Mouse (Mus musculus) lung, embryonic 16.5 days (tissue): ENCODE data around the gene Dbh. TPM values are rescaled to one million over a fixed set of nuclear protein-coding genes. Genes with fewer than 3 reads are reported as not detected.

Experiments
- ATAC-seq: fragments of 200-750 bp; cut with Nextera tagmentation; 2 replicates; pipeline ENCODE4 v1.8.0; 2017; ENCODE audit warnings: low read depth, mild to moderate bottlenecking, moderate library complexity
- H3K27ac ChIP-seq: fragments of 300-500 bp; sonication (generic); 2 replicates; pipeline ENCODE4 v1.5.1; 2014; ENCODE audit warnings: mild to moderate bottlenecking, control low read depth, low read length
- H3K27me3 ChIP-seq: fragments of 300-500 bp; sonication (generic); 2 replicates; pipeline ENCODE4 v1.6.1; 2014; ENCODE audit warnings: low read depth, low read length, mixed read lengths; ENCODE audit not compliant: control insufficient read depth, insufficient read depth
- H3K36me3 ChIP-seq: fragments of 300-500 bp; sonication (generic); 2 replicates; pipeline ENCODE4 v1.6.1; 2014; ENCODE audit warnings: low read length; ENCODE audit not compliant: control insufficient read depth, insufficient read depth
- H3K4me1 ChIP-seq: fragments of 300-500 bp; sonication (generic); replicated peaks from 2 replicates; pipeline ENCODE4 v1.6.1; 2014; ENCODE audit warnings: low read length, mixed read lengths; ENCODE audit not compliant: control insufficient read depth, insufficient read depth
- H3K4me2 ChIP-seq: fragments of 300-500 bp; sonication (generic); 2 replicates; pipeline ENCODE4 v1.6.1; 2014; ENCODE audit warnings: low read depth, low read length, control low read depth
- H3K4me3 ChIP-seq: fragments of 300-500 bp; sonication (generic); 2 replicates; pipeline ENCODE4 v1.5.1; 2014; ENCODE audit warnings: mild to moderate bottlenecking, low read length, control low read depth
- H3K9ac ChIP-seq: fragments of 300-500 bp; sonication (generic); 2 replicates; pipeline ENCODE4 v1.6.1; 2014; ENCODE audit warnings: low read length, control low read depth
- H3K9me3 ChIP-seq: fragments of 300-500 bp; sonication (generic); 2 replicates; pipeline ENCODE4 v1.6.1; 2016; ENCODE audit warnings: low read length; ENCODE audit not compliant: control insufficient read depth
- whole genome bisulfite sequencing: fragments of 180-500 bp; shearing (Covaris S2); extraction: QIAGEN DNeasy Blood & Tissue Kit; methylation state at CpG from one replicate; pipeline ENCODE4 v1.1.7; 2014; 5-methylcytosine and 5-hydroxymethylcytosine counted together
- polyA plus RNA-seq: library from polyadenylated mRNA; unstranded; fragments of >200 nt; fragmentation: Nextera tagmentation; extraction: Ambion mirVana; gene quantifications from 2 replicates; pipeline ENCODE4 v1.2.1, GENCODE M21; 2015

Dbh gene
- polyA plus RNA-seq = 0.54 and 0.84 TPM in 2 replicates

DNA sequence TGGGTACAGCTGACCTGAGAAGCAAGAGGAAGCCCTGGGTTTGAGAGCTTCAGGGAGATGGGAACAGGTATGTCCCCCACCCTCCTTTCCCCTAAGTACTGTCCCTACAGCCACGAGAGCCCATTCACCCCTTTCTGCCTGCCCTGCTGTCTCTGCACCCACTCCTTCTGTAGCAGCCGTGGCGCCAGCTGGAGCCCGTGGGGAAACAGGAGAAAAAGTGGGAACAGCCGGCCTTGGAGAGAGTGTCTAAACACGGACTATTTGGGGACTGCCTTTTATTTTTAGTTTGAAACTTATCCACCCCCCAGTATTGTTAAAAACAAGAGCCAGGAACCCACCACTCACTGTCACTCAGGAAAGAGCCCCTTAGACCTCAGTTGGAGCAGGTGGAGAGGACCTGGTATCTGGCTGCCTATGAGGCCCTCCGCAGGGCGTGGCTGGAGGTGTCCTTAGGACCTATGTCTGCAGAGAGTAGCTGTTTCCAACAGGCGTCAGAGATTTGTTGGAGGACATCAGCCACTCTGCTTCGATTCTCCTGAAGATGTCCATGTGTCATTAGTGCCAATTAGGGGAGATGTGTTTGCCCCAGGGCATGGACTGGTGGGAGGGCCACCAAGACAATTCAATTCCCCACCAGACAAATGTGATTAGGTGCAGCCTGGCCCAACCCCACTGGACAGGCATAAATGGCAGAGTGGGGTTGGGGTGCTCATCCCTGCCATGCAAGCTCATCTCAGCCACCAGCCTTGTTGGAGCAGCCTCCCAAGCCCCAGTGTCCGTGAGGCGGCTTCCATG is at the start of gene Dbh:
Dbh (plus strand) TSS at position 438 of the 795 bp plus-strand sequence.
- 70% methylated on average over 12 of the region's 12 CpGs for WGBS
- no peaks in the 10 kb centered on the region for H3K36me3 ChIP-seq
- no peak within 1 kb of the TSS for H3K4me3 ChIP-seq
- H3K4me2 ChIP-seq = no peak within 1 kb of the TSS
- H3K27me3 ChIP-seq = no peaks in the 10 kb centered on the region
- no peak for ATAC-seq
- H3K27ac ChIP-seq = no peak within 1 kb of the TSS
- no peaks in the 10 kb centered on the region for H3K9me3 ChIP-seq
- H3K9ac ChIP-seq = no peak within 1 kb of the TSS
- H3K4me1 ChIP-seq = peaks cover 7% of the 10 kb centered on the region

- H3K27me3 ChIP-seq = no peaks in the 10 kb centered on the region
- H3K9ac ChIP-seq = no peak overlapping the region
- H3K36me3 ChIP-seq = no peaks in the 10 kb centered on the region
- H3K4me2 ChIP-seq = no peak overlapping the region
- no peak overlapping the region for H3K27ac ChIP-seq
- H3K4me1 ChIP-seq = peaks cover 21% of the 10 kb centered on the region
- no peak overlapping the region for H3K4me3 ChIP-seq
- 0 out of 2 replicates have a peak, but pooled peaks have one; percentile 10 for ATAC-seq
- no peaks in the 10 kb centered on the region for H3K9me3 ChIP-seq
- 39% methylated on average over 4 of the region's 4 CpGs for WGBS
These were observed 46.6 kb upstream of the Dbh start for GRCm38 (mm10) chr2:27118452-27118851.

- Histone ChIP-seq H3K36me3 (no peaks in the 10 kb centered on the region), H3K9me3 (no peaks in the 10 kb centered on the region), H3K4me3 (no peak overlapping the region), H3K4me2 (no peak overlapping the region), H3K9ac (no peak overlapping the region), H3K4me1 (peaks cover 21% of the 10 kb centered on the region), H3K27me3 (no peaks in the 10 kb centered on the region), H3K27ac (peak overlapping the region; percentile 60)
- WGBS = 75% methylated on average over 2 of the region's 2 CpGs
- ATAC-seq = 0 out of 2 replicates have a peak, but pooled peaks have one; percentile 2
These were observed 45.3 kb upstream of the Dbh start for GRCm38 (mm10) chr2:27119766-27120165.

DNA sequence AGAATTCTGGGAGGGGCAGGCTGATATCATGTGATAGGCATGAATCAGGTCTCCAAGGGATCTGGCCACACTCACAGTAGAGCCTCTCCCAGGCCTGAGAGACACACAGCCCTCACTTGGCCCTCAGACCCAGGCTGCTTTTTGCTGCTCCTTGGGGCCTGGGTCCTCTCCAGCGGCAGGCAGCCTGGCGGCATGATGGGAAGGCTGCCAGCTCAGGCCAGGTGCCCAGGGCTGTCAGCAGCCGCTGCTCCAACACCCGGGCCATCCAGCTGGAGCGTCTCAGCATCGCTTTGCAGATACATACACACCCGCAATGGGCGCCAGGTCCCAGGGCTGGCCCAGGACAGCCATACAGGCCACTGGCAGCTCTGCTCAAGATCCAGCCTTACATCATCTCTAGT is 44.8 kb upstream of the Dbh start:
- ATAC-seq = peak; percentile 94
- 40% methylated on average over 8 of the region's 8 CpGs for WGBS

GRCm38 (mm10) chr2:27121626-27122355 is 43.2 kb upstream of the Dbh start:
- Histone ChIP-seq H3K4me3 (no peak overlapping the region), H3K27me3 (no peaks in the 10 kb centered on the region), H3K27ac (0 out of 2 replicates have a peak overlapping the region, but pooled peaks have one; percentile 27), H3K4me1 (peaks cover 21% of the 10 kb centered on the region), H3K9me3 (no peaks in the 10 kb centered on the region), H3K9ac (no peak overlapping the region), H3K36me3 (no peaks in the 10 kb centered on the region), H3K4me2 (no peak overlapping the region)
- 21% methylated on average over 8 of the region's 9 CpGs for WGBS
- 0 out of 2 replicates have a peak, but pooled peaks have one; percentile 3 for ATAC-seq

More for the DNA sequence above, 44.8 kb upstream of the Dbh start:
- no peak overlapping the region for H3K9ac ChIP-seq
- no peak overlapping the region for H3K4me2 ChIP-seq
- no peaks in the 10 kb centered on the region for H3K27me3 ChIP-seq
- peak overlapping the region; percentile 68 for H3K27ac ChIP-seq
- H3K4me3 ChIP-seq = no peak overlapping the region
- H3K4me1 ChIP-seq = peaks cover 21% of the 10 kb centered on the region
- H3K36me3 ChIP-seq = no peaks in the 10 kb centered on the region
- no peaks in the 10 kb centered on the region for H3K9me3 ChIP-seq

DNA sequence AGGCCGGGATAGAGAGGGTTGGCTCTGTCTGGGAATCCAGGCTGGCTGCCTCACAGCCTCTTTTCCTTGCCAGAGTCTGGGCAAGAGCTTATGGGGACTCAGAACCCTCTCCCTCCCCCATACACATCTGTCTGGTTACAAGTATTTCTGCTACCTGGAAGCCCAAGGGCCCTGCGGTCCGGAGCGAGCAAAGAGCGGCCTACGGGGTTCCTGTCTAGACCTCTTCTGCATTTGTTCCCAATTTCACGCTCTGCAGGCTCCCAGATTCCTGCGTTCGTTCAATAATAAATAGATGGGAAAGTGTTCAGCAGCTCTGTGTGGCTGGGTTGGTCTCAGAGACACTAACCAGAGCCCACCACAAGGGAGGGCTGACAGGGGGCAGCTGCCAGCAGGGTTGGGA is 42.5 kb upstream of the Dbh start:
- H3K27me3 ChIP-seq = no peaks in the 10 kb centered on the region
- no peak overlapping the region for H3K4me2 ChIP-seq
- no peak overlapping the region for H3K9ac ChIP-seq
- H3K27ac ChIP-seq = no peak overlapping the region
- 81% methylated on average over 9 of the region's 9 CpGs for WGBS
- no peaks in the 10 kb centered on the region for H3K9me3 ChIP-seq
- H3K36me3 ChIP-seq = no peaks in the 10 kb centered on the region
- ATAC-seq = no peak
- peaks cover 21% of the 10 kb centered on the region for H3K4me1 ChIP-seq
- no peak overlapping the region for H3K4me3 ChIP-seq

- ATAC-seq = no peak
- no peaks in the 10 kb centered on the region for H3K27me3 ChIP-seq
- H3K9me3 ChIP-seq = no peaks in the 10 kb centered on the region
- no peak overlapping the region for H3K27ac ChIP-seq
- WGBS = 88% methylated on average over 4 of the region's 4 CpGs
- H3K4me2 ChIP-seq = no peak overlapping the region
- H3K4me1 ChIP-seq = peaks cover 21% of the 10 kb centered on the region
- H3K4me3 ChIP-seq = no peak overlapping the region
- H3K36me3 ChIP-seq = no peaks in the 10 kb centered on the region
- H3K9ac ChIP-seq = no peak overlapping the region
These were observed 41.9 kb upstream of the Dbh start for GRCm38 (mm10) chr2:27123121-27123520.

GRCm38 (mm10) chr2:27125979-27126378 is 39.1 kb upstream of the Dbh start:
- no peak for ATAC-seq
- Histone ChIP-seq H3K4me1 (peaks cover 10% of the 10 kb centered on the region), H3K9me3 (no peaks in the 10 kb centered on the region), H3K4me2 (no peak overlapping the region), H3K36me3 (no peaks in the 10 kb centered on the region), H3K27ac (no peak overlapping the region), H3K27me3 (no peaks in the 10 kb centered on the region), H3K4me3 (no peak overlapping the region), H3K9ac (no peak overlapping the region)
- WGBS = 22% methylated on average over 10 of the region's 10 CpGs

DNA sequence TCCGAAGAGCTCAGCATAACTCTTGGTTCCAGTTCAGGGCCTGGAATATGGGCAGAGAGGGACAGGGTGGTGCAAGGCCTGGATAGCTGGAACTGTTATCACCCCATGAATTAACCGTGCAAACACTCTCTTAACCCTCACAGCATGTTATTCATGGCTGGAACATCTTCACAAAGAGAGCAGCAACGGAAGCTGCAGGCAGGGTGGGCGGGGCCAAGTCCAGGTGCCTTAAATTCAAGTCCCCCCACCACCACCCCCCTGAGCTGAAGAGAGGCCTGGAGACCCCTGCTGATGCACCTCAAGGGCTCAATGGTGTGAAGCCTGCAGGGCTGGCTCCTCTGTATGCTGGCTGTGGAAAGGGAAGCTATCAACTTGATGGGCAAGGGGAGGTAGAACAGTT is 38.5 kb upstream of the Dbh start:
- Histone ChIP-seq H3K4me3 (no peak overlapping the region), H3K9ac (no peak overlapping the region), H3K4me1 (peaks cover 7% of the 10 kb centered on the region), H3K36me3 (no peaks in the 10 kb centered on the region), H3K4me2 (no peak overlapping the region), H3K9me3 (no peaks in the 10 kb centered on the region), H3K27me3 (no peaks in the 10 kb centered on the region), H3K27ac (no peak overlapping the region)
- WGBS = 39% methylated on average over 4 of the region's 4 CpGs
- ATAC-seq = no peak
